Mouse (Mus musculus): ENCODE measurements around the gene 1700034J05Rik. TPM values are rescaled to one million over a fixed set of nuclear protein-coding genes. Genes with fewer than 3 reads are reported as not detected.

1700034J05Rik gene
- polyA plus RNA-seq, 1 experiment from 2014 or later, result 0.41 TPM

DNA sequence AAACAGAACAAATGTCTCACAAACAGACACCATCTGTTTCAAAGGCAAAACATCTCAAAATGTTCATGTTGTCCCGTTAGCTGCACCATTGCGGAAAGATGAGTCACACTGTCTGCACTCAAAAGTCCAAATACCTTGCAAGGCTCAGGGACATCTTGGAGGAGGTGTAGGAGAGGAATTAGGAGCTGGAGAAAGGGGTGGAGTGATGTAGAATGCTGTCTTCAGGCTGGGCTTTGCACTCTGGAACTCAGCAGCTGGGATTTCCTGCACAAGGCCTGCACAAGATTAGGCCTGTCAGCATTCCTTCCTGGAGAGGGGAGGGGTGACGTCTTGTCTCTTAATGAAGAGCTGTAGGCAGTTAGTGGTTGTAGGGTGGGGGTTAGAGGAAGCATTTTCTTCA lies 30.3 kb upstream of the 1700034J05Rik start:
- Histone ChIP-seq H3K4me2 (ENCODE audit: low read length) (no peak overlapping the region), H3K4me3 (ENCODE audit: control insufficient read depth in 1 of 2, insufficient read depth in 1 of 2, low read depth in 1 of 2, low read length in 2 of 2) (no peak overlapping the region), H3K4me1 (ENCODE audit: control insufficient read depth in 2 of 2, insufficient read depth in 2 of 2, low read length in 2 of 2) (peaks cover 11 to 40% of the 10 kb centered on the region in 2 experiments), H3K9me3 (ENCODE audit: control insufficient read depth, low read length) (no peaks in the 10 kb centered on the region), H3K36me3 (ENCODE audit: control insufficient read depth, insufficient read depth, low read length) (peaks cover 19% of the 10 kb centered on the region), H3K9ac (ENCODE audit: low read length) (no peak overlapping the region), H3K27ac (replicated peaks in 1 of 2; ENCODE audit: control insufficient read depth in 1 of 2, insufficient read depth in 1 of 2, low read depth in 2 of 2, low read length in 2 of 2) (peak overlapping the region in 1 of 2 experiments; percentile 58; a peak in 2 of 4 replicates), H3K27me3 (ENCODE audit: control insufficient read depth, insufficient read depth, low read length) (no peaks in the 10 kb centered on the region)
- WGBS, result 39% methylated on average over 3 of the region's 3 CpGs
- peak; percentile 58; the same call in 1 of the 2 replicates for ATAC-seq (ENCODE audit: insufficient number of reproducible peaks, insufficient read depth, low FRiP score, low read depth)

DNA sequence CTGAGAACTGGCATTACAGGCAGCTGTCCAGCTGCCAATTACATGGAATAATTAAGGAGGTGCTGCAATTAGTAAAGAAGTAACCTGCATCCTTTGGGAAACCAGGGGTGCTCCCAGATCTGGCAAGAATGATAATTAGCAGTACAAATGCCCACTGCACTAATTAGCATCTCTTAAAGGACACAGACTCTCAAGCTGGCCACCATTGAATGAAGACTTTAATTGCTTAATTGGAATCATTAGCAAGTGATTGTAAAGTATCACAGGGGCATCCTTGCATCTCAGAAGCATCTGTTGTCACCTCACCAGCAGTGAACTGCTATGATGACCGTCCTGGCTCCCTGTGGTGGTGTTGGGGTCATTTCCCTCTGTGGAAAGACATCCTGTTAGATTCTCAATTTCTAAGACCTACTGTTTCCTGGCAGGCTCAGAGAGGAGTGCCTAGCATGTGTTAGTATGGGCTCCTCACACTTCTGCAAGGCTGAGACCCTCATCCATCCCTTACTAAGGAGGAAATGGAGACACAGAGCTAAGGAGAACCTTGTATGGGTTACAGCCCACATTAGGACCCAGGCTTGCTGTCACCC lies 27.1 kb upstream of the 1700034J05Rik start:
- Histone ChIP-seq H3K27ac (replicated peaks in 1 of 2; ENCODE audit: control insufficient read depth in 1 of 2, insufficient read depth in 1 of 2, low read depth in 2 of 2, low read length in 2 of 2) (no peak overlapping the region), H3K36me3 (ENCODE audit: control insufficient read depth, insufficient read depth, low read length) (peaks cover 39% of the 10 kb centered on the region), H3K9me3 (ENCODE audit: control insufficient read depth, low read length) (no peaks in the 10 kb centered on the region), H3K4me3 (ENCODE audit: control insufficient read depth in 1 of 2, insufficient read depth in 1 of 2, low read depth in 1 of 2, low read length in 2 of 2) (no peak overlapping the region), H3K4me1 (ENCODE audit: control insufficient read depth in 2 of 2, insufficient read depth in 2 of 2, low read length in 2 of 2) (peaks cover 20 to 47% of the 10 kb centered on the region in 2 experiments), H3K27me3 (ENCODE audit: control insufficient read depth, insufficient read depth, low read length) (no peaks in the 10 kb centered on the region), H3K4me2 (ENCODE audit: low read length) (no peak overlapping the region), H3K9ac (ENCODE audit: low read length) (no peak overlapping the region)
- ATAC-seq (ENCODE audit: insufficient number of reproducible peaks, insufficient read depth, low FRiP score, low read depth), result no peak
- 64% methylated on average over 1 of the region's 1 CpGs for WGBS

DNA sequence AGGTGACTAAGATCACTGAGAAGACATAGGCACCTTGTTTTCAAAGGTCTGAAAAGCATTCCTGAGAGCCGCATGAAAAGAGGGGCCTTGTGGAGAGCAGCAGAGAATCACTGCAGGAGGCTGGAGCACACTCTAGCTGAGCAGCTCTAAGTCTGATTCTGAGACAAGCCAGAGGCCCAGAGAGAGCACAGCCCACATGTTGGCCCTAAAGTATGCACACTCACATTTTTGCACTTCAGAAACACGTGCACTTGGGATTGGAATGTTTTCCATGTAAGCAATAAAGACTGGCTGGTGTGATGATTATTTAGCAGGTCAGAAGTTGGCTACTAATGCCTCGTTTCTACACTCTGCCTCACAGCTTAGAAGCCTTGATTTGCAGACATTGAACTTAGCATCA lies 25.7 kb upstream of the 1700034J05Rik start:
- Histone ChIP-seq H3K27ac (replicated peaks in 1 of 2; ENCODE audit: control insufficient read depth in 1 of 2, insufficient read depth in 1 of 2, low read depth in 2 of 2, low read length in 2 of 2) (peak overlapping the region; percentile 95 to 97), H3K4me1 (ENCODE audit: control insufficient read depth in 2 of 2, insufficient read depth in 2 of 2, low read length in 2 of 2) (peaks cover 21 to 48% of the 10 kb centered on the region in 2 experiments), H3K4me2 (ENCODE audit: low read length) (peak overlapping the region; percentile 31), H3K9ac (ENCODE audit: low read length) (peak overlapping the region; percentile 55), H3K9me3 (ENCODE audit: control insufficient read depth, low read length) (no peaks in the 10 kb centered on the region), H3K4me3 (ENCODE audit: control insufficient read depth in 1 of 2, insufficient read depth in 1 of 2, low read depth in 1 of 2, low read length in 2 of 2) (no peak overlapping the region), H3K36me3 (ENCODE audit: control insufficient read depth, insufficient read depth, low read length) (peaks cover 41% of the 10 kb centered on the region), H3K27me3 (ENCODE audit: control insufficient read depth, insufficient read depth, low read length) (no peaks in the 10 kb centered on the region)
- peak; percentile 74 for ATAC-seq (ENCODE audit: insufficient number of reproducible peaks, insufficient read depth, low FRiP score, low read depth)
- 22% methylated on average over 3 of the region's 3 CpGs for WGBS

DNA sequence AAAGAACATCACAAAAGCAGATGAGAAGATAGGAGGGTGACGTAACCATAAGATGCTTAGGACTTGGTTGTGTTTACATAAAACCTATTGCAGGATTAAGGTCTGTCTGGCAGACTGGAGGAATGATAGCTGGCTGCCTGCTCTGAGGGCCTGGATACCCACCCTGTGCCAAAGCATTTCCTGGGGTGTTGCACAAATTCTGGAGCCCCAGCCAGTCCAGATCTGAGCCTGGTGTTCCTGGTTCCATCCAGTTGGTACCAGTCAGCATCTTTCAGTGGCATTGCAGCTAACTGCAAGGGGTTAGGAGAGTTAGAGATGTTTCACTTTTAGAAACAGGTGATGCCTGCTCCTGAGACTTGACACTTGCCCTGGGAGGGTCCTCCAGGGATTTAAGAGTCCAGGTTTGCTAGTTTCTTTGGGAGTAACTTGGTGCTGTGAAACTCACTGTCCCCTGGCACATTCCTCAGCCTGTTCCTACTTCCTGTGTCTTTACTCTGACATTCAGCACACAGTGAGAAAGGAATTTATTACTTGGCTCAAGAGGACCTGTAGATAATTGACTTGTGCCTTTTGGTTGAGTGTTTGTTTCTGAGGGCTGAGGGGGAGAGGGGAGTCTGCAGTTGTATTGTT lies 25.0 kb upstream of the 1700034J05Rik start:
- H3K4me2 ChIP-seq (ENCODE audit: low read length), result peak overlapping the region; percentile 31
- no peak for ATAC-seq (ENCODE audit: insufficient number of reproducible peaks, insufficient read depth, low FRiP score, low read depth)
- no peaks in the 10 kb centered on the region for H3K9me3 ChIP-seq (ENCODE audit: control insufficient read depth, low read length)
- peak overlapping the region; percentile 61; the same call in 1 of the 2 replicates for H3K9ac ChIP-seq (ENCODE audit: low read length)
- H3K27ac ChIP-seq (replicated peaks in 1 of 2; ENCODE audit: control insufficient read depth in 1 of 2, insufficient read depth in 1 of 2, low read depth in 2 of 2, low read length in 2 of 2), result peak overlapping the region; percentile 95 to 97
- H3K4me3 ChIP-seq (ENCODE audit: control insufficient read depth in 1 of 2, insufficient read depth in 1 of 2, low read depth in 1 of 2, low read length in 2 of 2), result no peak overlapping the region
- whole genome bisulfite sequencing, result 38% methylated on average over 1 of the region's 1 CpGs
- H3K27me3 ChIP-seq (ENCODE audit: control insufficient read depth, insufficient read depth, low read length), result no peaks in the 10 kb centered on the region
- peaks cover 18 to 42% of the 10 kb centered on the region in 2 experiments for H3K4me1 ChIP-seq (ENCODE audit: control insufficient read depth in 2 of 2, insufficient read depth in 2 of 2, low read length in 2 of 2)
- peaks cover 41% of the 10 kb centered on the region for H3K36me3 ChIP-seq (ENCODE audit: control insufficient read depth, insufficient read depth, low read length)

DNA sequence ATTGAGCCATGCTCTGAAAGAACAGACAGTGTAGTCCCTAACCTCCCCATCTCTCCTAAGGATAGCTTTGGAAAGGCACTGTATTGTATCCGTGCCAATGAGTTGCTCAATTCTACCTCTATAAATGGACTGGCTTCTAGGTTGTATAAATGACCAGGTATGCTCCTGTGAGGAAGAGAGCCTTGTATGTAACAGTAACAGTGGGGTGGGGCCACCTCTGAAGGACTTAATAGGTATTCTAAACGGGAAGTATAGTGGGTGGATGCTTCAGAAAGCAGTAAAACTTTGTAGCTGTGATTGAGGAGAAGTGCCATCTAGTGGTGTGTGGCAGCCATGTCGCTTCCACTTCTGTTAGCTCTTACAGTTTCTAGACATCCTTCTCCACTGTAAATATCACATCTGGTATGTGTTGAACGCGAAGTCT lies 24.5 kb upstream of the 1700034J05Rik start:
- Histone ChIP-seq H3K27ac (replicated peaks in 1 of 2; ENCODE audit: control insufficient read depth in 1 of 2, insufficient read depth in 1 of 2, low read depth in 2 of 2, low read length in 2 of 2) (peak overlapping the region in 1 of 2 experiments; percentile 95; a peak in 1 of 4 replicates), H3K27me3 (ENCODE audit: control insufficient read depth, insufficient read depth, low read length) (no peaks in the 10 kb centered on the region)

DNA sequence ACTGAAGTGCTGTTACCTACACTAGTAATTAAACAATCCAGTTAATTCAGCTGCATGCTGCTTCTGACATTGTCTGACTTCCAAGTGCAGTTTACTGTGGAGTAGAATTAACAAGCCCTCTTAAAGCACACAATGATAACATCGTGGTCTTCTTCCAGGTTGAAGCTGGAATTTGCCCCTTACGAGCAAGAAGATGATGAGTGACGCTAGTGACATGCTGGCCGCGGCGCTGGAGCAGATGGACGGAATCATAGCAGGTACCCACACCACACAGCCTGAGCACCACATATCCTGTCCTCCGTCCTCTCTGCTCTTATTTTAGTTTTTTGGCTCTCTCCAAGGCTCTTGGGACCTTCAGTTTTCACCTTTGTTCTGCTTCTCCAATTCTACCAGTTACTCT lies 22.2 kb upstream of the 1700034J05Rik start:
- 54% methylated on average over 8 of the region's 8 CpGs for WGBS
- H3K9me3 ChIP-seq (ENCODE audit: control insufficient read depth, low read length), result no peaks in the 10 kb centered on the region
- peak overlapping the region in 1 of 2 experiments; percentile 59; a peak in 2 of 4 replicates for H3K27ac ChIP-seq (replicated peaks in 1 of 2; ENCODE audit: control insufficient read depth in 1 of 2, insufficient read depth in 1 of 2, low read depth in 2 of 2, low read length in 2 of 2)
- H3K4me1 ChIP-seq (ENCODE audit: control insufficient read depth in 2 of 2, insufficient read depth in 2 of 2, low read length in 2 of 2), result peaks cover 18 to 59% of the 10 kb centered on the region in 2 experiments
- no peak overlapping the region for H3K9ac ChIP-seq (ENCODE audit: low read length)
- no peak overlapping the region for H3K4me3 ChIP-seq (ENCODE audit: control insufficient read depth in 1 of 2, insufficient read depth in 1 of 2, low read depth in 1 of 2, low read length in 2 of 2)
- ATAC-seq (ENCODE audit: insufficient number of reproducible peaks, insufficient read depth, low FRiP score, low read depth), result no peak
- peaks cover 26% of the 10 kb centered on the region for H3K36me3 ChIP-seq (ENCODE audit: control insufficient read depth, insufficient read depth, low read length)
- no peak overlapping the region for H3K4me2 ChIP-seq (ENCODE audit: low read length)
- H3K27me3 ChIP-seq (ENCODE audit: control insufficient read depth, insufficient read depth, low read length), result no peaks in the 10 kb centered on the region

More for the DNA sequence above, 24.5 kb upstream of the 1700034J05Rik start:
- H3K9me3 ChIP-seq (ENCODE audit: control insufficient read depth, low read length), result no peaks in the 10 kb centered on the region
- no peak overlapping the region for H3K4me2 ChIP-seq (ENCODE audit: low read length)
- H3K9ac ChIP-seq (ENCODE audit: low read length), result 0 out of 2 replicates have a peak overlapping the region, but pooled peaks have one; percentile 61
- no peak for ATAC-seq (ENCODE audit: insufficient number of reproducible peaks, insufficient read depth, low FRiP score, low read depth)
- peaks cover 39% of the 10 kb centered on the region for H3K36me3 ChIP-seq (ENCODE audit: control insufficient read depth, insufficient read depth, low read length)
- peaks cover 18 to 39% of the 10 kb centered on the region in 2 experiments for H3K4me1 ChIP-seq (ENCODE audit: control insufficient read depth in 2 of 2, insufficient read depth in 2 of 2, low read length in 2 of 2)
- H3K4me3 ChIP-seq (ENCODE audit: control insufficient read depth in 1 of 2, insufficient read depth in 1 of 2, low read depth in 1 of 2, low read length in 2 of 2), result no peak overlapping the region
- 56% methylated on average over 5 of the region's 5 CpGs for WGBS

DNA sequence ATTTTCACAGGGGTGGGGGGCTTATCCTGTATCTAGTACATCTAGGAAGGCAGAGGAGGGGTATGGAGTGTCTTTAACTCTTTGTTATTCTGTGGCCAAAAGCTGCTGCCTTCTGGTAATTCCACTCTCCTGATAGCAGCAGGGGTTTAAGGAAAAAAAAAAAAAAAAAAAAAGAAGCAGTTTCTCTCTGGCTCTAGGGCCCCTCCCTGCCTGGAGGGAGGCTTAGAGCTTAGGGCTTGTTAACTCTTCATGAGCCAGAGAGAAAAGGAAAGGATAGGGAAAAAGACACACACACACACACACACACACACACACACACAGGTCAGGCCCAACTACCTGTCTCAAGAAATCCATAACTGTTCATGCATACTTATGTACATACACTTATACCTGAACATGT lies 19.6 kb upstream of the 1700034J05Rik start:
- no peak overlapping the region for H3K4me3 ChIP-seq (ENCODE audit: control insufficient read depth in 1 of 2, insufficient read depth in 1 of 2, low read depth in 1 of 2, low read length in 2 of 2)
- no peak for ATAC-seq (ENCODE audit: insufficient number of reproducible peaks, insufficient read depth, low FRiP score, low read depth)
- H3K9ac ChIP-seq (ENCODE audit: low read length), result no peak overlapping the region
- no peak overlapping the region for H3K4me2 ChIP-seq (ENCODE audit: low read length)
- no peak overlapping the region for H3K27ac ChIP-seq (replicated peaks in 1 of 2; ENCODE audit: control insufficient read depth in 1 of 2, insufficient read depth in 1 of 2, low read depth in 2 of 2, low read length in 2 of 2)
- H3K36me3 ChIP-seq (ENCODE audit: control insufficient read depth, insufficient read depth, low read length), result peaks cover 22% of the 10 kb centered on the region
- H3K9me3 ChIP-seq (ENCODE audit: control insufficient read depth, low read length), result no peaks in the 10 kb centered on the region
- H3K4me1 ChIP-seq (ENCODE audit: control insufficient read depth in 2 of 2, insufficient read depth in 2 of 2, low read length in 2 of 2), result peaks cover 5 to 38% of the 10 kb centered on the region in 2 experiments
- no peaks in the 10 kb centered on the region for H3K27me3 ChIP-seq (ENCODE audit: control insufficient read depth, insufficient read depth, low read length)

All from heart, embryonic 14.5 days (tissue).